Mouse (Mus musculus) CH12.LX (cell line): Measurements from ENCODE around the gene Aspm. TPM values are rescaled to one million over a fixed set of nuclear protein-coding genes. Genes with fewer than 3 reads are reported as not detected.

ENCODE experiments used
- DNase-seq: peaks from one replicate; pipeline ENCODE4 v3.0.0-alpha.2; 2013; ENCODE audit errors: extremely low read depth
- H3K27ac ChIP-seq: 2 replicates; pipeline ENCODE4 v1.5.1; 2012; ENCODE audit warnings: low read depth, mild to moderate bottlenecking, control low read depth, moderate library complexity; ENCODE audit not compliant: insufficient read depth
- H3K27me3 ChIP-seq: replicated peaks from 2 replicates; pipeline ENCODE3; 2012; ENCODE audit warnings: inconsistent platforms
- H3K36me3 ChIP-seq, 2 experiments: replicated peaks in 1 of 2; 2 replicates each; pipeline versions ENCODE3 to v1.6.1; 2012; ENCODE audit warnings: inconsistent platforms in 1 of 2, low read length in 1 of 2, mild to moderate bottlenecking in 1 of 2, mixed read lengths in 1 of 2, moderate library complexity in 1 of 2; ENCODE audit not compliant: control insufficient read depth in 1 of 2, insufficient read depth in 1 of 2
- H3K4me1 ChIP-seq, 2 experiments: 2 replicates each; pipeline ENCODE4 v1.6.1; 2012; ENCODE audit warnings: inconsistent platforms in 1 of 2, moderate library complexity in 1 of 2; ENCODE audit not compliant: insufficient read depth in 2 of 2, control insufficient read depth in 1 of 2
- H3K4me2 ChIP-seq: 2 replicates; pipeline ENCODE4 v1.6.1; 2012; ENCODE audit warnings: low read depth, mild to moderate bottlenecking, control low read depth; ENCODE audit not compliant: poor library complexity, insufficient read depth, severe bottlenecking
- H3K4me3 ChIP-seq, 3 experiments: fragments of 150-350 bp in 1 of 3; sonication (generic) in 1 of 3; replicated peaks in 1 of 3; 2 replicates each; pipeline versions ENCODE3 to v1.5.1; 2011 to 2012; ENCODE audit warnings: low read depth in 2 of 3, low read length in 2 of 3, mild to moderate bottlenecking in 2 of 3, moderate library complexity in 2 of 3, control low read depth in 1 of 3, improper control_type of control experiment in 1 of 3, inconsistent platforms in 1 of 3, mixed read lengths in 1 of 3; ENCODE audit not compliant: poor library complexity in 1 of 3
- H3K79me2 ChIP-seq: replicated peaks from 2 replicates; pipeline ENCODE4 v1.6.1; 2012; ENCODE audit warnings: mild to moderate bottlenecking, moderate library complexity; ENCODE audit not compliant: control insufficient read depth, poor library complexity, insufficient read depth, severe bottlenecking; ENCODE audit errors: extremely low read depth
- H3K9ac ChIP-seq: 2 replicates; pipeline ENCODE4 v1.6.1; 2012; ENCODE audit warnings: low read depth, mild to moderate bottlenecking, control low read depth, moderate library complexity; ENCODE audit not compliant: insufficient read depth
- H3K9me3 ChIP-seq: replicated peaks from 2 replicates; pipeline ENCODE3; 2012; ENCODE audit warnings: low read length, inconsistent platforms, mixed read lengths
- BHLHE40 ChIP-seq: IDR thresholded peaks from 2 replicates; pipeline ENCODE4 v1.6.1; 2011; ENCODE audit warnings: mild to moderate bottlenecking, low read depth, low read length, improper control_type of control experiment
- CHD1 ChIP-seq: IDR thresholded peaks from 2 replicates; pipeline ENCODE4 v1.6.1; 2012; ENCODE audit warnings: low read depth, low read length, improper control_type of control experiment, inconsistent platforms
- ELF1 ChIP-seq: IDR thresholded peaks from 2 replicates; pipeline ENCODE4 v1.6.1; 2014; ENCODE audit warnings: low read depth, mild to moderate bottlenecking, inconsistent platforms, low read length, improper control_type of control experiment
- GABPA ChIP-seq: IDR thresholded peaks from 2 replicates; pipeline ENCODE4 v1.6.1; 2012; ENCODE audit warnings: low read depth, low read length, improper control_type of control experiment, inconsistent platforms; ENCODE audit not compliant: insufficient replicate concordance
- IRF4 ChIP-seq: IDR thresholded peaks from 2 replicates; pipeline ENCODE4 v1.6.1; 2014; ENCODE audit warnings: low read depth, mild to moderate bottlenecking, inconsistent platforms, low read length, improper control_type of control experiment
- JUND ChIP-seq: conservative IDR thresholded peaks from 2 replicates; pipeline ENCODE4 v1.6.1; 2011; ENCODE audit warnings: low read depth, low read length, improper control_type of control experiment
- MAFK ChIP-seq: IDR thresholded peaks from 2 replicates; pipeline ENCODE4 v1.6.1; 2011; ENCODE audit warnings: low read length, improper control_type of control experiment; ENCODE audit not compliant: insufficient replicate concordance
- MEF2A ChIP-seq: IDR thresholded peaks from 2 replicates; pipeline ENCODE4 v1.6.1; 2014; ENCODE audit warnings: low read depth, mild to moderate bottlenecking, inconsistent platforms, low read length, improper control_type of control experiment, borderline replicate concordance
- MXI1 ChIP-seq: IDR thresholded peaks from 2 replicates; pipeline ENCODE4 v1.6.1; 2011; ENCODE audit warnings: mild to moderate bottlenecking, low read depth, low read length, improper control_type of control experiment
- NELFE ChIP-seq: IDR thresholded peaks from 2 replicates; pipeline ENCODE4 v1.6.1; 2011; ENCODE audit warnings: low read depth, low read length, improper control_type of control experiment
- POLR2A ChIP-seq: IDR thresholded peaks from 2 replicates; pipeline ENCODE4 v1.6.1; 2011; ENCODE audit warnings: low read depth, mild to moderate bottlenecking, improper control_type of control experiment, low read length
- POLR2AphosphoS2 ChIP-seq: IDR thresholded peaks from 2 replicates; pipeline ENCODE4 v1.6.1; 2011; ENCODE audit warnings: low read depth, low read length, improper control_type of control experiment
- RCOR1 ChIP-seq: conservative IDR thresholded peaks from 2 replicates; pipeline ENCODE4 v1.6.1; 2012; ENCODE audit warnings: low read depth, mild to moderate bottlenecking, inconsistent platforms, low read length, improper control_type of control experiment
- SIN3A ChIP-seq: IDR thresholded peaks from 2 replicates; pipeline ENCODE4 v1.6.1; 2012; ENCODE audit warnings: low read length, improper control_type of control experiment, inconsistent platforms
- SMC3 ChIP-seq: IDR thresholded peaks from 2 replicates; pipeline ENCODE4 v1.6.1; 2011; ENCODE audit warnings: low read depth, low read length, improper control_type of control experiment
- TBP ChIP-seq: conservative IDR thresholded peaks from 2 replicates; pipeline ENCODE4 v1.6.1; 2011; ENCODE audit warnings: low read depth, low read length, improper control_type of control experiment
- USF2 ChIP-seq: conservative IDR thresholded peaks from 2 replicates; pipeline ENCODE4 v1.6.1; 2011; ENCODE audit warnings: low read depth, low read length, improper control_type of control experiment
- ZKSCAN1 ChIP-seq: IDR thresholded peaks from 2 replicates; pipeline ENCODE4 v1.6.1; 2012; ENCODE audit warnings: low read depth, inconsistent platforms, low read length, improper control_type of control experiment, borderline replicate concordance
- ZNF384 ChIP-seq: IDR thresholded peaks from 2 replicates; pipeline ENCODE4 v1.6.1; 2012; ENCODE audit warnings: low read depth, low read length, improper control_type of control experiment, inconsistent platforms
- dilution Hi-C: fragments of 300-500 bp; cut with MboI; formaldehyde crosslinking; loops from 2 replicates; pipeline ENCODE4 v1.14.3; 2020; ENCODE audit warnings: low sequenced_read_pairs; ENCODE audit not compliant: extremely low pct_unique_long_range_greater_than_20kb, extremely low pct_ligation_motif_present
- in situ Hi-C: fragments of 300-500 bp; cut with MboI; formaldehyde crosslinking; loops from 3 replicates; pipeline ENCODE4 v1.14.3; 2019; ENCODE audit warnings: low sequenced_read_pairs, low pct_ligation_motif_present, low pct_unique_long_range_greater_than_20kb, mixed read lengths
- polyA plus RNA-seq: library from polyadenylated mRNA; unstranded; fragments of >175 nt; gene quantifications from 2 replicates; pipeline ENCODE4 v1.2.1, GENCODE M21; 2012; ENCODE audit warnings: low read depth; ENCODE audit not compliant: insufficient read length
- total RNA-seq, 2 experiments: library from RNA; depleted of rRNA; stranded (reverse); fragments of 300-350 nt in 1 of 2; fragments of >200 nt in 1 of 2; gene quantifications; 2 replicates each; pipeline ENCODE4 v1.2.3; 2012 to 2014

Aspm gene
- total and polyA plus RNA-seq, 3 experiments, result 19.5 to 20.6 (median 19.6) TPM

DNA sequence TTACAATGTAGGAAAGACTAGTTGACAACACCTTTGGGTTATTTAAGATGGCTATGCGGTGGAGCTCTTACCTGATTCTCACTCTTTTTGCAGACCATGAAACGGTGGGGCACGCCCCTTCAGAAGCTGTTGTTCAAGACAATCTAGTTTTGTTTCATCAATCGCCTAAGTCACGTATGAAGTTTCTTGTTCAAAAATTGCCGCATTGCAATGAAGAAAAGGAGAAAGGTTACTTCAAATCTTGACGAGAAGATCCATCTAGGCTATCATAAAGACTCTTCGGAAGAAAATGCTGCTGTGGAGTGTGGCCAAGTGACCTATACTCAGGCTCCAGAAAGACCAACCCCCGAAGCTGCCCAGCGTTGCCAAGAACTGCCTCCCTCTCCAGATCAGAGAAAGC lies 31.6 kb upstream of the Aspm start:
- DNase-seq, result peak; percentile 40
- Histone ChIP-seq H3K36me3 (peaks cover 0 to 3% of the 10 kb centered on the region in 2 experiments), H3K9me3 (no peaks in the 10 kb centered on the region), H3K9ac (peak overlapping the region; percentile 88), H3K27ac (peak overlapping the region; percentile 49; the same call in 1 of the 2 replicates), H3K27me3 (no peaks in the 10 kb centered on the region), H3K4me2 (peak overlapping the region; percentile 98), H3K4me3 (peak overlapping the region; percentile 68 to 94 (median 93)), H3K79me2 (peaks cover 29% of the 10 kb centered on the region), H3K4me1 (peaks cover 5 to 22% of the 10 kb centered on the region in 2 experiments)
- TF ChIP-seq RCOR1, result no peak
- peak; percentile 81 for TF ChIP-seq SIN3A
- TF ChIP-seq MAFK, result no peak
- no peak for TF ChIP-seq ELF1
- TF ChIP-seq MEF2A, result no peak
- TF ChIP-seq NELFE, result no peak
- peak; percentile 68 for TF ChIP-seq MXI1
- TF ChIP-seq POLR2A, result no peak
- in situ Hi-C loops (no loop called here), dilution Hi-C loops (no loop called here)

- in situ Hi-C loops (no loop called here), dilution Hi-C loops (no loop called here)
- Histone ChIP-seq H3K4me3 (peak overlapping the region; percentile 68 to 94 (median 93)), H3K4me2 (peak overlapping the region; percentile 98), H3K79me2 (peaks cover 33% of the 10 kb centered on the region), H3K9me3 (no peaks in the 10 kb centered on the region), H3K9ac (peak overlapping the region; percentile 88), H3K36me3 (peaks cover under 1 to 5% of the 10 kb centered on the region in 2 experiments), H3K4me1 (peaks cover 5 to 22% of the 10 kb centered on the region in 2 experiments), H3K27me3 (no peaks in the 10 kb centered on the region), H3K27ac (no peak overlapping the region)
- DNase-seq, result peak; percentile 31
- TF ChIP-seq USF2, result no peak
- TF ChIP-seq IRF4, result no peak
- no peak for TF ChIP-seq JUND
- TF ChIP-seq MEF2A, result no peak
- no peak for TF ChIP-seq ELF1
- TF ChIP-seq ZKSCAN1, result no peak
- TF ChIP-seq SMC3, result no peak
- no peak for TF ChIP-seq GABPA
- no peak for TF ChIP-seq ZNF384
- no peak for TF ChIP-seq POLR2A
- TF ChIP-seq CHD1, result no peak
- TF ChIP-seq TBP, result no peak
- TF ChIP-seq POLR2AphosphoS2, result no peak
- no peak for TF ChIP-seq BHLHE40
Observed at GRCm38 (mm10) chr1:139423931-139424330, 30.6 kb upstream of the Aspm start.
